Mouse (Mus musculus) c-Kit-negative CD71-positive TER-119-positive erythroid progenitor cells, embryonic 14.5 days (primary cell): ENCODE measurements around the gene Gm572.
A peak's percentile ranks its signal among the peaks of the same experiment; 100 is the strongest.

Experiments used
- DNase-seq: peaks from one replicate; pipeline ENCODE4 v3.0.0-alpha.2; 2013; ENCODE audit warnings: low read depth, low spot score

The Gm572 gene

GRCm38 (mm10) chr4:148625756-148626622 is 17.1 kb upstream of the Gm572 start:
- no peak for DNase-seq

DNA sequence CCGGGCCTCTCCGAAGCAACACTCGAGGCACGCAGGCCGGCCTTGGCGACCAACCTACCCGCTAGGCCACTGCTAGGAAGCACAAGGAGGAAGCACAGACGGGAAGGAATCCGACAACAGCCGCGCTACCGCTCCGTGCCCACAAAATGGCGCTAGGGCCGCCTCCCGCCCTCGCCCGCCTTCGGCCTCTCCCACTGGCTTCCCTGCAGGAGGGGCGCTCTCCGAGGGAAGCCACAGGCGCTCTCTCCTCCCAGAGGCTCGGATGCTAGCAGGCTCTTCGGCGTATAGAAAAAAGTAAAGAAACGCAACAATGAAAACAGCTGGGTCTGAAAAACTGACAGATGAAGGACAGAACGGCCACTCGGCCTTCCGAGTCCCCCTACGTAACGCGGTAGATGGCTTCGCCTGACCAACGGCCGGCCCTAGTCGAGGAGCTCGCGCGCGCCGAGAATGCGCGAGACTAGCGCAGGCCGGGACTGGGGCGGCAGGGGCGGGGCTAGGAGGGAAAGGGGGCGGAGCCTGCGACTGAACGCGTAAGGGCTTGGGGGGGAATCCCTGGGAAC is 16.4 kb upstream of the Gm572 start, which contains the start of gene Tardbp:
TSS of gene Tardbp (minus strand) at position 397 of the 563 bp plus-strand sequence.
- peak; percentile 92 for DNase-seq

GRCm38 (mm10) chr4:148627246-148627645 is 15.9 kb upstream of the Gm572 start:
- no peak for DNase-seq

GRCm38 (mm10) chr4:148632013-148632692 is 11.0 kb upstream of the Gm572 start:
- DNase-seq = no peak

DNA sequence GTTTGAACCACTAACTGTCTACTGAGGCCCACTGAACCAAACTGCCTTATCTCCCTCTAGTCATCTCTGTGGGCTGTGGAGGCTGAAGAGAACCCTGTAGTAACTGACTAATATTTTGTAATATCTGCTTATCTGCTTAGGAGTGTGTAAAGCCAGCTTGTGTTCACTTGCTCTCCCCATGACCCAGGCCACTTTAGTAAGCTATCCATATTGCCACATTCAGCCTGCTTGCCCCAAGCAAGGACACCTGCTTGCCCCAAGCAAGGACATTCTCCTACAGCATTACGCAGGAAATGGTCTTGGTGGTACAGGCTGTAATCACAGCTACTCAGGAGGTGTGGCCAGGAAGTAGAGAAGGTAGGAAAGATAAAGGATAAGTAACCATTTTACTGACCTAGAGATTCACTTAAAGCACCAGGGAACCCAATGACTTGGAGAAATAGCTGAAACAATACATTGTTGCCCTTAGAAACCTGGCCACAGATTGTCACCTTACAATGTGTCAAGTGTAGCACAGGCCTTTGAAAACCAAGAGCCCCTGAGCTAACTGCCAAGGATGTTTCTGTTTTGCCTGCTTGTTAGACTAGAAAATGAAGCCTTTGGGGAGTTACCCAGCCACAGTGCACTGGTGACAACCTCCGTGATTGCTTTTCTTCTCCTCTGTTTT is 9.6 kb upstream of the Gm572 start:
- DNase-seq = no peak

DNA sequence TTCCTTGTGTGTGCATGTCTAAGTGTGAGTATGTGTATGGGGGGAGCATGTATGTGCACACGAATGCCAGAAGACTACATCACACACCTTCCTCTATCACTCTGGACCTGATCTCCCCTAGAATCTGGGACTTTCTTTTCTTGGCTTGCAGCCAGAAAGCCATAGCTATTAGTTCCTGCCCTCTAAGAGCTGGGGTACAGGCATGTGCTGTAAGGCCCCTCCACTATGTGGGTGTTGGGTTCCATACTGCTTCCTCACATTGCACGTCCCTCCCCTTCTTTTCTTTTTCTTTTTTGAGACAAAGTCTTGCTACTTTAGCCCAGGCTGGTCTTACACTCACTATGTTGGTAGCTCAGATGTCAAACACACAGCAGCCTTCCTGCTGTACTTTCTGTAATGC is 7.8 kb upstream of the Gm572 start:
- DNase-seq = no peak

DNA sequence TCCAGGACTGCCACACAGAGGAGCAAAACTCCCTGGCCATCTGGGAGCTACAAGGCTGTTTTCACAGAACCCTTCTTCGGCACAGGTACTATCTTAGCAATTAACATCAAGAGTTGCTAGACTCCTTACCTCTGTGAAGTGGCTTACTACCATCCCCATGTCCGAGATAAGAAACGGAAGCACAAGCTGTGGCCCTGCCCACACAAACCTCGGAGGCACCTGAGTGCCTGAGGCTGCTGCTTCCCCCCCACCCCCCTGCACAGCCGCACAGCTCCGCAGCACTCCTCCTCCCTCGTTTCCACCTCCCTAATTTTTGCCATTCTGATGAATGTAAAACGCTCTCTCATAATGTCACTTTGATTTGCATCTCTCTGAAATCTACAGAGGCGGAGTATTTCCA is 4.8 kb upstream of the Gm572 start:
- DNase-seq = no peak

- DNase-seq = no peak
These were observed 3.7 kb upstream of the Gm572 start for GRCm38 (mm10) chr4:148639455-148639854.

GRCm38 (mm10) chr4:148641121-148641520 is 2.0 kb upstream of the Gm572 start:
- DNase-seq = no peak

DNA sequence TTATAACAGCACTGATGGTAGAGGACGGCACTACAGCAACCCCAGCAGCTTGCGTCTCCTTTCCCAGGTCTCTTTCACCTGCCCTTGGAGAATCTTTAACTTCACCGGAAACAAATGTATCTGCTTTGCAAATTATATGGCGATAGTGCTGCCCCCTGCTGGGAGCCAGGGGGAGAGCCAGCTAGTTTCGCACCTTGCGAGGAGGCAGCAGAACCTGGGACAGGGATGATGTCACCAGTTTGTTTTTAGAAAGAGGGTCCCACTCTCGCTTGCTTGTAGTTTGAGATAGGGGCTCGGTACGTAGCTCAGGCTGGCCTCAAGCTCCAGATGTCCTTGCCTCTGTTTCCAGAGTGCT is 1.0 kb downstream of the Gm572 start:
- DNase-seq = no peak

DNA sequence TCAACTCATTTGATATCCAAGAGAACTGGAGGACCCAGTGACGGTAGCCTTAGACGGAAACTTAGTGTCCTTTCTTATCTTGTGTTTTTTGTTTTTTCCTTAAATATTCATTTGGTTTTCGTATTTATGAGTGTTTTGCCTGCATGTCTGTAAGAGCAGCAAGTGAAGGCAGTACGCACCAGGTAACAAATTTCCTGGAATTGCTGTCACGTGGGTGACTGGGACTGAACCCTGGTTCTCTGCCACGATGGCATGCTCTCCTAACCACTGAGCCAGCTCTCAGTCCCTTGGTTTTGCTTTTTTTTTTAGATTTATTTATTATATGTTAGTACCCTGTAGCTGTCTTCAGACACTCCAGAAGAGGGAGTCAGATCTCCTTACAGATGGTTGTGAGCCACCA is 1.8 kb downstream of the Gm572 start:
- no peak for DNase-seq

DNA sequence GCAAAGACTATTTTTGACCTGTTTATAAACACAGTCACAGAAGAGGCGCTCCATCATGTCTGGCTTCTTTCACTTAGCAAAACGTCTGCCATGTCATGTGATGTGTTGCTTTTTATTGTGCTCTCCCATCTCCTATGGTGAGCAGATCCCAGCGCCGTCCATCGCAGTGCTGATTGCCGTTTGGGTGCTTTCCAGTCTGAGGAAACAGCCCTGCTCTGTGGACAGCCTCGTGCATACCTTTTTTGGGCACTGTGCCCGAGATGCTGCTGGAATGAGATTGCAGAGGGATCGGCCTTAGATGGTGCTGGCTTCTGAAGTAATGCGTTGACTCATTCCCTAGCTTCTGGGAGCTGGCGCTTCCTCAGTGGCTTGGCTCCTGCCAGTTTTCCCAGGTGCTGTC is 3.5 kb downstream of the Gm572 start:
- DNase-seq = no peak

DNA sequence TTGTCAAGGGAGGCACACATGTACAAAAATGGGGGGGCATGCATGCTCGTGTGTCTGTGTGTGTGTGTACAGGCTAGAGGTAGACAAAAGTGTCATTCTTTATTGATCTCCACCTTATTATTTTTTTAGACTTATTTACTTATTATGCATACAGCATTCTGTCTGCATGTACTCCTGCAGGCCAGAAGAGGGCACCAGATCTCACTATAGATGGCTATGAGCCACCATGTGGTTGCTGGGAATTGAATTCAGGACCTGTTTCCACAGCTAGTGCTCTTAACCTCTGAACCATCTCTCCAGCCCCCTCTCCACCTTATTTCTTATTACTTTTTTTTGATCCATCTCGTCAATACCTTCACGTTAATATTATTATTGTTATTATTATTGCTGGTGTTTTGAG is 6.2 kb downstream of the Gm572 start:
- no peak for DNase-seq

- no peak for DNase-seq
These were observed 7.9 kb downstream of the Gm572 start for GRCm38 (mm10) chr4:148651045-148651444.

GRCm38 (mm10) chr4:148654701-148655398 is 11.7 kb downstream of the Gm572 start:
- no peak for DNase-seq

GRCm38 (mm10) chr4:148656691-148657258 is 13.7 kb downstream of the Gm572 start:
- DNase-seq = no peak

- DNase-seq = no peak
These were observed 14.7 kb downstream of the Gm572 start for GRCm38 (mm10) chr4:148657776-148658175.

DNA sequence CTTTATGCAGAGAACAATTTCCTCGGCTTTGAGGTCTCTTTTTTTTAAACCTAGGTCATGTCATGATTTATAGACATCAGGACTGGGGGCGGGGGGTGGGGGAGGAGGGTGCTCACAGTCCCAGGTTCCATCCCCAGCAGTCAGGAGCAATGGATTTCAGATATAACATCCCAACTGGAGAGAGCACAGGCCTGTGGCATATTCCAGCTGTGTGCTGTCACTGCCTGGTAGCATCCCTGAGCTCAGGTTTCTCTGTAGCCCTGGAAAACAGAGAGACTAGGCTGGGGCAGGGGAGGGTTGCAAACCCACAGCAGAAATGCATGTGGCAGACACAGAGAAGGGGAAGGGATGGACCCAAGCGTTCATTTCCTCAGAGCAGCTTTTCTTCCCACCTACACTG is 17.1 kb downstream of the Gm572 start:
- no peak for DNase-seq

- DNase-seq = peak; percentile 43
These were observed 19.2 kb downstream of the Gm572 start for GRCm38 (mm10) chr4:148662168-148662965.

DNA sequence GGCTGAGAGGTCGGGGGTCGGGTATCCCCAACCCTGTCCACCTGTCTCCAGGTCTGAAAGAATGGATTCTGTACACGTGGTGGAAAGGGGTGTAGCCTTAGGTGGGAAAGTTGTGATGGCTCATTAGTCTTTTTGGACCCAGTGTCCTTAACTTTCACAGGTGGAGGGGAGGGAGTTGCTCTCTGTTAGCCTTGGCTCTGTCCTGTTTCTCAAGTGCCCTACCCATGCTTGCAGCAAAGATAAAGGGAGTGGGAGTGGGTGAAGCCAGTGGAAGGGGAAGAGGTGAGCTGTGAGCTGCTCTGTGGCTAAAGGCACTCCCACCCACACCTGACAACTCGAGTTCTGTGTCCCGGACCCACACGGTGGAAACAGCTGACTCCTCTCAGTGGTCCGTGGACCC is 20.2 kb downstream of the Gm572 start:
- no peak for DNase-seq
